Mouse (Mus musculus): ENCODE results near the gene Rin3. TPM values are rescaled to one million over a fixed set of nuclear protein-coding genes. Genes with fewer than 3 reads are reported as not detected.
A peak's percentile ranks its signal among the peaks of the same experiment; 100 is the strongest.

Rin3 gene
- total RNA-seq, 2 experiments from 2014 or later = 3.5 to 3.8 TPM

DNA sequence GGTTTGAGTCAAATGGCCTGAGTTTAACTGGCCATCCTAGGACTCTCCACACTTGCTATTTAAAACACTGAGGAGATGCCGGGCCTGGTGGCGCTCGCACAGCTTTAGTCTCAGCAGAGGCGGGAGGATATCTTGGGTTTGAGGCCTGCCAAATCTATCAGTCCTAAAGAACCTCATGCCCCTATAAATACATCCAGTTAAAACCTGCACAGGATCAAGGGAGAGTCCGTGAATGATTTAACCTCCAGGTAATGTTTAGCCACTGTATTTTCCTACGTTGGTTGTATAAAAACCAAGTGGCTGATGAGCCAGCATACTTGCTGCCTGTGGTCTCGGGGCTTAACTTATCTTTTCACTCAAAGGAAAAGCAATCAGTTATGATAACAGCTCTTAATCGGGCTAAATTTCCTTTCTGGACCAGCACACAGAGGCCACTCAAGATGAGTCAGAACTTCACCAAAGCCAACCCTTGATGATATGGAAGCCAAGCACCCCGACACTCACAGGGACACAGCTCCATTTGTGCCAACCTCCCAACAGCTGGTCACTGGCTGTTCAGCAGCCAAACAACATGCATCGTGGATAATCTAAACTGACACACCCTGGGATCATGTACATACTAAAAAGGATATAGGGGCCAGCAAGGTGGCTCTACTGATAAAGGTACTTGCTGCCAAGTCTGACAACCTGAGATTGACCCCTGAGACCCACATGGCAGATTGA is 137.5 kb downstream of the Rin3 start:
- no peak for DNase-seq (ENCODE audit: low spot score in 2 of 2)

DNA sequence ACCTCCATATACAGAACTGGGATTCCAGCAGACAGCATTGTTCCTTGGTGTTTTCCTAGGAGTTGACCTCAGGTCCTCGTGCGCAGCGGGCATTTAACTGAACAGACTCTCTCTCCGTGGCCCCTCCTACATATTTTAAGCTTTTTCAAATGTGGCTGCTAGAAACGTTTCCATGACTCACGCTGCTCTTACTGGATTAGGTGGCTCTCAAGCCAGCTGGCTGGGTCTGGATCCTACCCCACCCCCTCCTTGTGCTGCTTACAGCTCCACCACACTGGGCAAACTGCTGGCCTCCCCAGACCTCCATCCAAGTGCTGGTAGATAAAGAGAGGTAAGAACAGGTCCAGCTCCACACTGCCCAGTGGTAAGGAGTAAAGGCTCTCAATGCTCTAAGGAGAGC is 139.2 kb downstream of the Rin3 start:
- no peak for DNase-seq (ENCODE audit: low spot score in 2 of 2)

DNA sequence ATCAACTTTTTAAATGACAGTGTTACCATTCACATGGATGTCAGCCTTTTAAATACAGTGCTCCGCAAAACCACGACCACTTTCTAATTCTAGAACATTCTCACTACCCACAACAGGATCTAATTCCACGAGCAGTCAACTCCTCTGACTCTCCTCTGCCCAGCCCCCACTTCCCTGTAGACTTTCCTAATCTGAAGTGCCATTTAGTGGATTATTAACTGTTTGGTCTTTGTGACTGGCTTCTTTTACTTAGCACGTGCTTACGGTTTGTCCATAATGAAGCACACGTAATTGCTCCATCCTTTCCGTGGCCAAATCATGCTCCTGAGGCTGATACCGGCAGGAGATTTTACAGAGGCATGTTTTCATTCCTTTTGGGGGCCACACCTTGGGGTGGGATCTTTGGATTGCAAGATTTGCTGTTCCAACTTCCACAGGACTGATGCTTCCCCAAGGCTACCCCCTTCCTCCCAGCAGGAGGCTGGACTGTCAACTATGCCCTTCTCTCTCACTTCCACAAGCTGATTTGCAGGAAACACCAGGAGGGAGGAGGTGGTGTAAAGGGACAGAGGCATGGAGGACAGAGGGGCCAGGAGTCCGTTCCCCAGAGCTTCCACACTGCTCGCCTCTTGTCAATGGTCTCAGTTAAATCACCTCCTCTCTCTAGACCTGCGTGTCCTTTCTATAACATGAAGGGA is 139.9 kb downstream of the Rin3 start:
- DNase-seq (ENCODE audit: low spot score in 2 of 2) = no peak

DNA sequence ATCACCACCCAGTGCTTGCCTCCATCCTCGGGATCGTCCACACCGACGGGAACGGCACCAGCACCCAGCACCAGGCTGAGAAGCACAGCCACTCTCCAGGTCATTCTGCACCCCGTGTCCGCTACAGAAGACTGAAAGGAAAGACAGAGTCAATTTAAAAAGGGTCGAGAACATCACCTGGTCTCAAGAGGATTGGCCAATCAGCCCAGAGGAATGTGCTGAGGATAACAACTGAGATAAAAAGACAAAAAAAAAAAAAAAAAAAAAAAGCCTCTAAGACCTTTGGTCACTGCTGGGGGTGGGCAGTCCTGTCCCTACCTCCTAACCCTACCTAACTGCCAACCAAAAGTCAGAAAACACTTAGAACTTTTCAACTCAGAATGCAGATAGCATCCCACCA is 140.8 kb downstream of the Rin3 start:
- DNase-seq (ENCODE audit: low spot score in 2 of 2) = no peak

DNA sequence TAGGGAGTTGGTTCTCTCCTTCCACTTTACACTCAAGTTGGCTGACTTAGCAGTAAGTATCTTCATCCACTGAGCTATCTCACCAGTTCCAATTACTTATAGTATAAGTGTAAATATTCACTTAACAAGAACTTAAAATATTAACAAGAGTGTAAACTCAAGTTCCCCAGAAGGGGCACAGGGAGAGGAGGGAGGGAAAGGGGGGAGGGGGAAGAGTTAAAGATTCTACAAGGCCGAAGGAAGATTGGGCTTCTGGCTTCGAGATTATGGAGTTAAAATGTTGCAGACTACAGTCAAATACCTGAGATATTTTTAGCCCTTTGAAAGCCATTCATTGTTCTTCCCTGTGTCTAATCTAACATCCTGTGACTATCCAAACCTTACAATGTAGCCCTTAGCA is 141.6 kb downstream of the Rin3 start:
- no peak for DNase-seq (ENCODE audit: low spot score in 2 of 2)

DNA sequence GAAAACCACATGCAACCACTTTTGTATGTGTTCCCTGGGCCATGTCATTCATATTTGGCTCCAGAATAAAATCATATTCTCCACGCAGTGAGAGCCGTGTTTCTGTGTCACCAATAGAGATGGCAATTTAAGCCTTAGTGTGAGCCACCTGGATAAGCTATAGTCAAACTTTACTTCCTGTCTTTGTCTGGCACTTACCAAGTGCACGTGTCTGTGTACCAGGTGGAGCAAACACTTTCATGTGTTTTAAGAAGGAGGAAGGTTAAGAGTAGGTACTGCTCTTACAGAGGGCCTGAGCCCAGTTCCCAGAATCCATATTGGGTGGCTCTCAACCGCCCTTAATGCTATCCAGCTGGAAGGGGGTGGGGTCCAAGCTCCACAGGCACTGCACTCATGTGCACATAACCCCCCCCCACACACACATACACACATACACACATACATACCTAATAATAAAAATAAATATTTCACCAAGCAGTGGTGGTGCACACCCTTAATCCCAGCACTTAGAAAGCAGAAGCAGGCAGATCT is 142.3 kb downstream of the Rin3 start:
- no peak for DNase-seq (ENCODE audit: low spot score in 2 of 2)

DNA sequence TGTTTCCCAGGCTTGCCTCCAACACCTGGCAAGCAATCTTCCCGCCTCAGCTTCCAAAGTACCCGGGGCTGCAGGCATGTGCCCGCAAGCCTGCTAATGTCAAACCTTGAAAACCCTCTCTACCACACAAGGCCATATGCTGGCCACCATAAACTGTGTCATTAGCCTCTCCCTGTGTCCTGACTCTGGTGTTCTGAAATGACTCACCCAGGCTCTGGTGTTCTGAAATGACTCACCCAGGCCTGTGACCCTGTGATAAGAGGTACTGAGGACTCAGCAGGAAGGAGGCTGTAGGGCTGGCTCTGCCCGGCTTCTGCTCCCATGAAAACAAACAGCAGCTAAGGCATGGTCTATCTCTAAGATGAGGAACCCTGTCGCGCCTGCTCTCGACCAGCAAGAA is 143.4 kb downstream of the Rin3 start:
- DNase-seq (ENCODE audit: low spot score in 2 of 2) = no peak

DNA sequence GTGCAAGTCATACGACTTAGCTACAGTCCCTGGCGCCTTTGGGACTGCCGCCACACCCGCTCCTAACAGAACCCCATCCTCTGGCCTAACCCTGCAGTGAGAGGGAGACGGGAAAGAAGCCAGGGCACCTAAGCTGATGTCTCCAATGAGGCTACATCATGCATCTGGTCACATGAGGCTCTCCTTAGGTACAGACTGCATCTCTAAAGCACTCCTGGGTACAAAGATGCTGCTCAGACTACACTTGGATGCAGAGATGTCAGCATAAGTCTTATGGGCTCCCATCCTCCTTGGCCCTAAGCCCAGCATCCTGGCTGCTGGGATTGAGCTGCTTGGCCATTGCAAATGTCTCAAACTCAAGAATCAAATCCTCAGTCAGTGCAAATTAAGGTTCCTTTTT is 146.8 kb downstream of the Rin3 start:
- DNase-seq (ENCODE audit: low spot score in 2 of 2) = no peak

DNA sequence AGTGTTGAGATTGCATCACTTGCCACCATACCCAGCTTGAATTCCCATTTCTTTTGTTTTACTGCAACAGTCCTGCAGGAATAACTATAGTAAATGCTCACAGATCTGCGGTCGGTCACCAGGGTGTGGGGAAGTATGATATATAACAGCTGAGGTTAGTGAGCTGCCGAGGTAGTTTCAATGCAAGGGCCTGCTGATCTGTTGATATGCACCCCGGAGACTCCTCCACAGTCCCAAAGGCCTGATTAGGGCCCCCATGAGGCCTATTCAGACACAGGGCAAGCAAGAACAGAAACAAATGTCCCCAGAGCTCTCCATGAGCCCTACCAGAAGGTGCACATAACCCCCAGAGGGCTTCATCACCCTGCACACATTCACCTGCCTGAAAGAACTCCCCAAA is 147.4 kb downstream of the Rin3 start:
- no peak for DNase-seq (ENCODE audit: low spot score in 2 of 2)

DNA sequence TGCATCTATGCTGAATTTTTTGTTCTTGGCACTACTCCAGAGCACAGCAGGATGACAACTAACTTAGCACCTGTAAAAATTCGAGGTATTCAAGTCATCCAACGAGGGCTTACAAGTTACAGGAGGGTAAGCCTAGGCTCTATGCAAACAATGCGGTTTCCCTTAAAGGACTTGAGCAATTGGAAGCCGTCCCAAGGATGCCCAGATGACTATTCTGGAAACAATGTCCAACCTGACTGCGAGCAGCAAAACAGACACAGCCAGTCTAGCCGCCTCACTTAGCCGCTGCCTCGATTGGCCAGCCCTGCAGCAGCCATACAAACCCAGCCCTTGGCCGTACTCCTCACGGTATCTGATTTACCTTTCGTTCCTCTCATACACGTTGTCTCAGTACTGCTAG is 149.4 kb downstream of the Rin3 start:
- DNase-seq (ENCODE audit: low spot score in 2 of 2) = no peak

DNA sequence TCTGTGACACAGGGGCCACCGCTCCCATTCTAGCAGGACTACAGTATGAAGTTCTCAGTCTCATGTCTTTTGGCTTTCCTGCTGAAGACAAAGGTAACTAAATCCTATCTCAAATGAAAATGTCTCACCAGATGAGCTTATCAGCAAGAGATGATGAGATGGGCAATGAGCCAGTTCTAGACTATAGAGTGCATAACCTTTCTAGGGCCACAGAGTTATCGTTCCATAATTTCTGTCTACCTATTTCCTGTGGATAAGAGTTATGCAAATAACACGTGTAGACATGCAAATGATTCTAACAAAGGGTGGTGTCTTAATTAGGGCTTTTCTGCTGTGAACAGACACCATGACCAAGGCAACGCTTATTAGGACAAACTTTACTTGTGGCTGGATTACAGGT is 151.3 kb downstream of the Rin3 start:
- no peak for DNase-seq (ENCODE audit: low spot score in 2 of 2)

DNA sequence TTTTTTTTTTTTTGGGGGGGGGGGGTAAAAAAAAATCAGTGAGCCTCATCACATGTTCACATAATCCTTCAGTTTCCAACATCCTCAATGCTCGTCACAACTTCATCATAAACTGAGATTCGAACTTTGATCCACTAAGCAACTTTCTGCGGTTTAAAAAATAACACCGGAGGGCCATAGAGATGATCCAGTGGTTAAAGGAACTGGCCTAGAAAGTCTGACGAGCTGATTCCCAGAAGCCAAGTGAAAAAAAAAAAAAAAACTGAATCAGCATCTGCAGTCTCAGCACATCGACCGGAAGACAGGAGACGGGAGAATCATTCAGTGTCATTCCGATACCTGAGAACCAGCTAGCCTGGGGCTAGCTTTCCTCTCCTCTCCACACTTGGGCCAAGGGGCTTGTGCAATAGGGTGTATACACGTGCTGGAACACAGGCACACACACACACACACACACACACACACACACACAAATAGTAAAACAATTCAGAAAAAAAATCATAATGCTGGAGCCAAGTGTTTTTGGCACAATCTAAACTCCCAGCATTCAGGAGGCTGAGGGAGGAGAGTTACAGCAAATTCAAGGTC is 154.2 kb downstream of the Rin3 start:
- no peak for DNase-seq (ENCODE audit: low spot score in 2 of 2)

DNA sequence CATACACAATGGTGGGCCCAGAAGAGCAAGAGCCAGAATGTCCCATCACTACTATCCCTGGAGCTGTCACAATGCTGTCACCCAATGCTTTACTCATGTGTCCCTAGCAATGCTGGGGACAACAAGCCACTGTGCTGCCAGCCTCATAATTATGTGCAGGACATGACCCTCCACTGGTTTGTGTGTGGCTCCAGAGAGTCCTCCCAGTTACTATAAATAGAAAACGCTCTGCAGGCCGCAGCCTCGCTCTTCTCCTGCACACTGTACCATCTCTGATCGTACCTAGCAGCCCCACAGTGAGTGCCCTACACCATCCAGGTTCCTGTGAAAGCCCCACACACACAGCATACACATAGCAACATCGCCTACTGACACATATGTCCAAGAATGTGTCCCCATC is 155.1 kb downstream of the Rin3 start:
- DNase-seq (ENCODE audit: low spot score in 2 of 2) = no peak

DNA sequence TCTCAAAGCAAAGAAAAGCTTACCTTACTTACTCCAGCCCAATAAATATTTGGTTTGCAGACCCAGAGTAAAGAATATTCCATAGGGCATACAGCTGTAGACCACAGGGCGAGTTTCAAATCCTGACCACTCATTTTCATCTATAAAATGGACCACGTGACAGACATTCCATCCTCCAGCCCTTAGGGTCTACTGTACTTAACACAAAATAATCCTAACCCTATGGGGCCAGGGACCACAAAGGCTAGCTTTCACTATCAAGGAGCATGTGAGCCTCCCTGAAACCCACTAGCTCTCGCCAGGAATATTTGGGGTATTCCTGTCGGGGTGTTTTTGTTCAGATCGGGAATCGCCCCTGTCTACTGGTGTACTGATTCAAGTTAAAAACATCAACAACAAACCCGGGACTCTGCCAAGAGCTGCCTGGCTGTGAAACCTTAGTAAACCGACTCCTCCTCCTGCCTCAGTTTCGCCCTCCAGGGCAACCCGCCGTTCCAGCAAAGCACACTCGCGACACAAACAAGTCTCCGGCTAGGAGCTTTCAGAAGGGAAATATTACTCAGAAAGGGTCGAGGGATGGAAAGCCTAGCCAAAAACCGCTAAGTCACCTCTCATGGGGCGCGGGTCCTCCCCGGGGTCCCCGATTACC is 156.3 kb downstream of the Rin3 start:
- DNase-seq (ENCODE audit: low spot score in 2 of 2) = no peak

DNA sequence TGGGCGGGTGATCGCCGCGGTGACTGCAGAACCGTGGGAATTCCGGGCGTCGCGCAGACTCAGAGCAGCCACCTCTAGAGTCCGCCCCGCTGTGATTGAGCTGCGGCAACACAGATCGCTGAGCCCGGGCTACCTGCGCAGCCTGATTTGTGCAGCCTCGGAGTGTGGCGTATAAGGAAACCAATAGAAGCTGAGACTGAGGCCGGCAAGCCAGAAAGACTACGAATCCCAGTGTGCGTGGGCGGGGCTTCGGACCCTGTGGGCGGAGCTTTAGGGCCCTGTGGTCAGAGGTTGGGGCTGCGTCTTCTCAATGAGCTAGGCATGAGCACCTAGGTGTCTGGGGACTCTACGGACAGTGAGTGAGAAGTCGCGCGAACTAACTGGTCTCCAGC is 156.8 kb downstream of the Rin3 start, which contains the start of gene Lgmn:
Gene Lgmn (minus strand): TSS at position 182 of the 392 bp plus-strand sequence.
- DNase-seq (ENCODE audit: low spot score in 2 of 2) = peak; percentile 98 to 99

Other genes with a start within 250 kb of the Rin3 start
- 10 to 100 TPM; 17.2 to 17.5 TPM for gene Slc24a4, start 154.3 kb upstream of the Rin3 start, total RNA-seq (2021)
- gene Lgmn, start 156.8 kb downstream of the Rin3 start, total RNA-seq (2021) = 100 to 1,000 TPM; 108 to 121 TPM
- 10 to 100 TPM; 22.5 to 25.1 TPM for gene Golga5, start 186.1 kb downstream of the Rin3 start, total RNA-seq (2021)

All from layer of hippocampus, postnatal 10 days (tissue).